Mouse (Mus musculus): Measurements from ENCODE around the gene Gm20431.

The Gm20431 gene

DNA sequence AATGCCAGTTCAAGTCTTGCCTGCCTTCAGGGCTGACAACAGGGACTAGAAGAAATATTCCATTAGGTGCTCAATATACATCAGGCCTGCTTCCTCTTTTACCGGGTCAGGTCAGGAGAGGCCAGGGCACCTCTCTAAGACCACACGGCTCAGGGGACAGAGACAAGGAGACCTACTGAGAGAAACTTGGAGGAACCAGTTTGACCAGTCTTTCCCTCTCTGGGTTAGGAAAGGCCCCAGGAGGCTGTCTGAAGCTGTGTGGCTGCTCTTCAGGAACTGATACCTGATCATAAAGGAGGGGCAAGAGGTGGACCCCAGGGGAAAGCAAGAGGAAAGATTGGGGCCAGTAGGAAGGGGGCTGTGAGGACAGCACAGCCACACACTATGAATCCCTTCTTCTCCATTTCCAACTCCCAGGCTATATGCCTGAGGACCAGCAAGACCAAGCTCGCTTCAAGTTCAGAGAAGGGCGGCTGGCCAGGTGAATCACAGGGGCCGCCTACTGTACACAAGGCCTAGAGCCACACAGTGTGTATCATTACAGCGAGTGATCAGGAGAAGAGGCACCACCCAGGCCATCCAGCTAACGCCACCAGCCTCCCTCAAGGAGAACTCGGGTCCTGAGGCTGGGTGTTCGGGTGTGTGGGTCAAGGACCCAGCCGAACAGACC lies 2.0 kb downstream of the Gm20431 start:
- no peak for DNase-seq

GRCm38 (mm10) chr2:167658712-167659111 lies 2.6 kb downstream of the Gm20431 start:
- no peak for DNase-seq

- DNase-seq, result no peak
These were observed 3.3 kb downstream of the Gm20431 start for GRCm38 (mm10) chr2:167657973-167658372.

DNA sequence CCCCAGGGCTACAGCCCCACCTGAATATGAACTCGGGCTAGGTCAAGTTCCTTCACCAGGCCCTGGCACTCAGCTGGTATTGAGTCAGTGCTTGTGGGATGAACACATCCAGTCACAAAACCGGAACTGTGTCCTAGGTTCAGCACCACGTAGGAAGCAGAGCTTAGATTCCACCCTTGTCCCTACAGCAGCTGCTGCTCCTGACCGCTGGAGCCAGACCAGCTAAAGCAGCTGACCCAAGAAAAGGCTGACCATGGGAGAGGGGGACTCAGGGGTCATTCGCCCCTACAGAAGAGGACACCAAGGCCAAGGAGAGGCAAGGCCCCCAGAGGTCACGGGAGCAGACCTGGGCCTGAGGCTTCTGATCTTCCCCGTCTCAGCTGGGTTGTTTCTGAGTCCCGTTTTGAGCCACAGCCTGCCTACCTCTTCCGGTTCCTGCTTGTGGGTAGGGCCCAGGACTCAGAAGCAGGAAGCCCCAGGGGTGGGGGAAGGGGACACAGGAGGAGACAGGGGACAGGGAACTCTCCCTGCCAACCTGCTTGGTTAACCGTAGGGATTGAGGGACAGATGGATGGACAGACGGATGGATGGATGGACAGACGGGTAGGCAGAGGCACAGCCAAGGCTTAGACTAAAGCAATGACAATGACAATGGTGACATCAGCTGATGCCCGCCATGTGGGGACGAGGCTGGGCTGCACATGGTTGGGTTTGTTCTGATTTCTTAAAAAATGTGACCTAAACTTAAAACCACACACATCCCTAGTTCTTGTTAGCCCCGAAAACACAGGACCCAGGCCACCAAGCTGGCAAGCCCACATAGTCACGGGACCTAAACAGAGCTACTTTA lies 4.4 kb downstream of the Gm20431 start:
- peak; percentile 98 for DNase-seq

GRCm38 (mm10) chr2:167654911-167655600 lies 6.2 kb downstream of the Gm20431 start:
- no peak for DNase-seq

DNA sequence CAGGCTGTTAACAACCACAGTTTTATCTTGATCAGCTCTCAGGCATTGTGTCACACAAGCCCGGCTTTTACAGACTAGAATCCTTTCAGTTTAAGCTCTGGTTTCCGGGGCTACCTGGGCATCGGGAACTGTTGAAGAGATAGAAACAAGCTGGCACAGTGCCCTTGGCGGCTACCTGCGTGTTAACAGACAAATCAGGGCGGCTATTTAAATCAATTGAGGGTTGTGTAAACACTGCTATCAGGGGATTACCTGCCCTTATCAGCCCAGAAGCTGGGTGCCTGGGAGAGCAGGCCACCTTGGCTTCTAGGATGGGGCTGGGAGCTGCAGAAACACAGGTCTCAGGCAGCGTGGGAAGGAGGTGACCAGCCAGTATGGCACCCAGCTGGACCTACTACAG lies 8.6 kb downstream of the Gm20431 start:
- DNase-seq, result no peak

DNA sequence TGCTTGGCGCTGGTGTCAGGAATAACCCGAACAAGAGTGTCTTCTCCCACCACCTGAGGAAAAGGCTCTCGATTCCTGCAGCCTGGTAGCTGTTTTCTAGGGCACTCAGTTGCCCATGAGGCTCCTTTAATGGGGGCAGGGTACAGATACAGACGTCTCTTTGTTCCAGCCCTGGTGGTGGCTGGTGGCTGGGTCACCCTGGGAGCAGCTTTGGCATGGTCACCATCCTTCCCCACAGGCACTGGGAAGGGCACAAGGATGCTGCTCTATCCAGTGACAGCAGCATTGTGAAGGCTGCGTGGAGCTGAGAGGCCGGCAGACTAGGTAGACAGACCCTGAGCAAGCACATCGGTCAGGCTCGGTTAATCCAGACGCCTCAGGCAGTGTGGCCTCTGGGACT lies 9.7 kb downstream of the Gm20431 start:
- DNase-seq, result no peak

DNA sequence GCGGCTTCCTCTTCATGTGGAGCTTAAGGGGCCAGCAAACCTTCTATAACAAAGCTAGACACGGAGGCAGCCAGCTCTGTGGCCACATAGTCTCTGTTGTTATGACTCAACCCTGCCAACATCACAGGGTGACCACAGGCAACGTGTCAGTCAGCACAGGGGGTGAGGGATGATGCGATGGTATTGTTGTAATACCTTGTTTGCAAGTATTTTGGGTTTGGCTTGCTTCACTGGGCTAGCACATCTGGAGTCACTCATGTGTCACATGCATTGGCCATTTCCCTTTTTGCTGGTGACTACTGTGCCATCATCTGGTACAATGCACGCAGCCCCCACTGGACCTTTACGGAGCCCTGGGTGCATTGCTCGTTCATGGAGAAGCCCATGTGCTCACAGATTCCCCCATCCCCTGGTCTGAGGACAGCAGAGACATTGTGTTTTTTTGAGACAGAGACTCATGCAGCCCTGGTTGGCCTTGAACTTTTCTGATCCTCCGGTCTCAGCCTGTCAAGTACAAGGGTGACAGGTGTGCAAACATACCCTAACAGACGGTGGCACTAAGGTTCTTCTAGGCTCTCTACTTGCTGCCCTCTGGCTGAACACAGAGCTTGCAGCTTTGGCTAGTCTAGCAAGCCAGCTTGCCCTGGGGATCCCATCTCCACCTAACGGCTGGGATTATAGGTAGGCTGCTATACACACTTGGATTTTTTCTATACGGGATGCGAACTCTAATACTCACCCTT lies 11.8 kb downstream of the Gm20431 start:
- peak; percentile 94 for DNase-seq

DNA sequence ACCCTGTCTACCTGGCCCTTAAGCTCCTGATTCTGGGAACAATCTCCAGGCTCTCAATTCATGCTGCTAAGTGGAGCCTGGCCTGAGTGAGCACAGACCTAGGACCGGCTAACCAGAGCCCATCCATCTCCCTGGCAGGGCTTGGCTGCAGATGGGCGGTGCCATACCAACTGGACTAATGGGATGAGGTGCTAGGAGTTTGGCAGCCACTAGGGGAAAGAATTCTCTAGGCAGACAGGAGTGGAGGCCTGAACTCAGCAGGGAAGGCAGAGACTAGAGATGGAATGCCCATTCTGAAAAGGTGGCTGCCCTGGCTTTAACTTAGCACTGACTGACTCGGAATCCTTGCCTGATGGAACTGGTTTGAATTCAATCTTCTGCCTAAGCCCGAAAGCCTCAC lies 14.9 kb downstream of the Gm20431 start:
- no peak for DNase-seq

GRCm38 (mm10) chr2:167643356-167644052 lies 17.8 kb downstream of the Gm20431 start:
- peak; percentile 94 for DNase-seq

GRCm38 (mm10) chr2:167642164-167642563 lies 19.1 kb downstream of the Gm20431 start:
- no peak for DNase-seq

GRCm38 (mm10) chr2:167641337-167641736 lies 20.0 kb downstream of the Gm20431 start:
- peak; percentile 95 for DNase-seq

DNA sequence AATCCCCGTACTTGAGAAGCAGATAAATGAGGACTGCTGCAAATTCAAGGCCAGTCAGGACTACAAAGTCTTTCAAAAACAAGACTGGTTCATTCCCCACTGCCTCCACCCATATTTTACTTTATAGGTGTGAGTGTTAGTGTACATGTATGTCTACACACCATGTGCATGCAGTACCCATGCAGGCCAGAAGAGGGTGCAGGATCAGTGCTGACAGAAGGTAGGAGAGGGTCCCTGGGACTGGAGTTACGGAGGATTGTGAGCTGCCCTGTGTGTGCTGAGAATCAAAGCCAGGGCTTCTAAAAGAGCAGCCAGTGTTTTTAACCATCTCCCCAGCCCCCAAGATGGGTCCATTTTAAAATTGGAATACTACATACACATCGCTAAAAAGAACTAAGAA lies 21.0 kb downstream of the Gm20431 start:
- no peak for DNase-seq

GRCm38 (mm10) chr2:167634865-167635512 lies 26.3 kb downstream of the Gm20431 start:
- no peak for DNase-seq

DNA sequence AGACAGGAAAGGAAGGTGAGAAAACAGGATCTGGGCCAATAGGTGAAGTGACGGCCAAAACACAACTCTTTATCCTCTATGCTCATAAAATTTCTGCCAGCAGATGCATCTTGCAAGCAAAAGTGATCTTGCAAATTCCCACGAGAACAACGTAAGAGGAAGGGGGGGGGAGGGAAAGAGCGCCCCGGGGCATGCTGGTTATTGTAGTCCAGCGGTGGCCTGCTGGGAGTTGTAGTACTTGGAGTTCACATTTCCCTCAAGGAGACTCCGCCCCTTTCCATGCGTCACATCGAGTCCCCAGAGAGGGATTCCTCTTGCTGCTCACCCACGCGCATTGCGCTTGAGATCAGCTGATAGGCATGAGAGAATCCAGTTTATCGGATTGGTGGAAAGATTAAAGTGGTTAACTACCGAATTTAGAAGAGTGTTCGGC lies 26.9 kb downstream of the Gm20431 start:
- DNase-seq, result peak; percentile 99

GRCm38 (mm10) chr2:167633537-167633872 lies 27.8 kb downstream of the Gm20431 start:
- no peak for DNase-seq

DNA sequence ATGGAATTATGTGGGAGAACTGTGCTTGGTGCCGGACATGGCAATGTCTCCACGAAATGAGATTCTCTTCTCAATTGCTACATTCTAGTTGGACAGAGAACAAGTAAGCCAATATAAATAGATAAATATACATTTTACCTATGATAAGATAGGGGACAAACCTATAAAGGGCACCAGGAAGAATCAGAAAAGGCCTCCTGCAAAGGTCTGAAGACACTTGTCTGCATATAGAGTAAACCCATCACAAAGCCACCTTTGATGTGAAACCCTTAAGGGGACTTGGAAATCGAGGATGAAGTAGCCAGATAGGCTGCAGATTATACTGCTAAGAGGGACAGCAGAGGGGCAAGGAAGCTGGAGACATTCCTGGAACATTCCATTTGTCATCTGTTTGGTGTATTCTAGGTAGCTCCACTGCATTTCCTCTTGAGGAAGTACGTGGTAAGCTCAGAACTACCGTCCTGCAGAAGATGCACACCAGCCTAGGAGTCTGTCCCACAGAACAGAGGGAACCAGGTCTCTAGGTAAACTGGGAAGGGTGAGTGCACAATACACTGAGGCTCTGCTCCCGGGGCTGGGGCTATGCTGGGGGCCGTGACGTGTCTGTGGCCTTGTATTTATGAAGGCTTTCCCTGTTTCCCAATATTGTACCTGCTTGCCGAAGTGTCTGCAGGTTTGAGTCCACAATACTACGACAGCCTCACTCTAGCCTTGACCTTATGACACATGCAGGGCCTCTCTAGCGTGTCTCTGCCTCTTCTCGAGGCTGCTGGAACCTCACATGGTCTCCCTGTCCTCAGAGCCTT lies 28.4 kb downstream of the Gm20431 start:
- DNase-seq, result peak; percentile 93

DNA sequence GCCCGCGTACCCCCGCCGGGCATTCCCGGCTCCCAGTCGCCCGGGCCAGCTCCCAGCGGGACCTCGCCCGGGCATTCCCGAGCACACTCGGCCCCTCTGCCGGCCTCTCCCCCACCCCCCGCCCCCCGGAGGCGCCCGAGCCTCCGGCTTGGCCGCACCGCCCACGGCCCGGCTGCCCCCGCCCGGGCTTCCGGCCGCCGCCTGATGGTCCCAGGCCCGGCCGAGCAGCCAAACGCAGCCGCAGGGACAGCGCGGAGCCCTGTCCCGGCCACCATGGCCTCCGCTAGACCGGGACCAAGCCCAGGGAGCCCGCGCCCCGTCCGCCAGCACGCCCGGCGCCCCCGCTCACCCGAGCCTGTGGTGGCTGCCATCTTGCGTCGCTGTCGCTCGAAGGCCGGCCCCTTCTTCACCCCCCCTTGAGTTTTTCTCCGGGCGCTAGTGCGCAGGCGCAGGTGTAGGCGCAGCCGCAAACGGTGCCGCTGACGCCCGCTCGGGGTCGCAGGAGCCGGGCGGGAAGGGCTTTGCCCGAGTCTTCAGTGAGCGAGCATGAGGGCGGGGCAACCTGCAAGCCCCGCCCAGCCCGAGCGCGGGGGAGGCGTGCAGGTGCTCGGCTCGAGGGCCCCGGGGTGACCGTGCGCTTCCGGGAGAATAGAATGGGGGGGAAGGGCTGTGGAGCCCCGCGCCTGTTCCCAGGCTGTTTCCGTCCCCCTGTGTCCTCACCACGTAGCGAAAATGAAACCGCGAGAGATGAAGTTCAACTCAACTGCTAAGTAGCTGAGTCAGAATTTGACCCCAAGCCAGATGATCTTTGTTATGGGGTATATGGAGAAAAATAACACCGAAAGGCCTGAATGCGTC lies 29.5 kb downstream of the Gm20431 start, which contains the start of gene Ube2v1:
Ube2v1 (minus strand) TSS at position 505 of the 858 bp plus-strand sequence.
- DNase-seq, result peak; percentile 100

DNA sequence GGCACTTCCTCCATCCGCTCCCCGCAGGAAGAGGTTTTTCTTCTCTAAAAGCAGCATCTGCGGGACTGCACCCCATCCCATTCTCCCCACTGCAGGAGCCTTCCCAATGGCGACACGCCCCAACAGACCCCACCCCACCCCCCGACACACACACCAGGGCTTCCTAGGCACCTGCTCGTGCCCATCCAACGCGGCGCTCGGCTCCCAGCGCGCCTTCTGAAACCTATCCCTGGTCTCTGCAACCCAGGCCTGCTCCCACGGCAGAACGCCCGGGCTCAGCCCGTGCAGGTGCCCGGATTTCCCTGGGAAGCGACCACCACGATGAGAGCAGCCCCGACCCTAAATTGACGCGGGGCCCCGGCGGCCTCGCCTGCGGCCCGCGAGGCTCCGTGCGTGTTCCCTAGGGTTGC lies 30.1 kb downstream of the Gm20431 start:
- DNase-seq, result peak; percentile 97

DNA sequence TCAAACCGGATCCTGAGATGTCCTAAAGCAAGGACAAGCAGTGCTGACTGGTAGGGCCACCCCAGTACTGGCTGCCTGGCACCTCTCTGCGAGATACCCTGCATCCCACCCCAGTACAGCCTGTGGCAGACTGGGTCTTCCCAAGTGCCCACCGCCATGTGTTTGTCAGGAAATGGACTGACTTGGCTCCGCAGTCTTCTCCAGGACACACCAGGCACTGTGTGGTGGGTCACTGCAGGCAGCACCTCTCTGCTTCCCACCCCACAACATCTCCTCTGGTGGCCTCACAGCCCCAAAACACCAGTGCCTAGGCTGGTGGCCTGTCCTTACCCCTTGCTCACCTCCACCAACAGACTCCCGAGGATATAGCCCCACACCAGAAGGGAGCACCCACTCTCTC lies 30.9 kb downstream of the Gm20431 start:
- DNase-seq, result peak; percentile 94

Measured in heart, adult 11 months (tissue).